Mouse (Mus musculus): ENCODE data around the gene Olfr1152.

Olfr1152 gene

DNA sequence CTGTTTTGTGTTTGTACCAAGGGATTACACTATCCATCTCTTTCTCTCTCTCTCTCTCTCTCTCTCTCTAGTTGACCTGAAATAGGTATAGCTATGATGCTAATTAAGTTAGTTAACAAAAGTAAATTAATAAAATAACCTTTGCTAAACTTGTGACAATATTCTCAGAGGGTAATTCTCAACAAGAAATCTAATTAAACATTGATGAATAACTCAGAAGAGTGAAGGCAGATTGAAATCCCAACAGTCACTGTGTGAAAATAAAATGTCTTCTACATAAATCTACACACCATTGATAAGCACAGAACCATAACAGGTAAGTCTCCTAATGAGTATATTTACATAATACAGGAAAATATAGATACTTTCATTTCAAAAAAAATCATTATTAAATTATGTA, at the start of gene Olfr1152:
Gene Olfr1152 (plus strand): TSS at position 301 of the 400 bp plus-strand sequence.
- no peak for DNase-seq

DNA sequence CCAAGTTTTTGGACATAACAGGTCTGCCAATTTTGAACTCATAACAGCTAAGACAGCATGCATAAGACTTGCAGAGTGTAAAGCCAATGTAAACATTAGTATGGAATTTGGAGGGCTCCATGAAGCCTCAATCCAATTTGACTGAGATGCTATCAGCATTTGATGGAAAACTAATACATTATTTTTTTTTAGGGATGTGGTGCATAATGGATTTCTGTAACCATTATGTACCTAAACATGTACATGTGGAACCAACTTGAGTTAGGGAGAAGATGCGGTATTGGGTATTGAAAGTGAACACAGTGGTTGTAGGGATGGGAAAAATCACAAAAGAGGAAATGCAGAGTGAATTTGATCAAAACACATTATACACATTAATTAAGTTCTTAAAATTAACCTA, 36.1 kb upstream of the Olfr1152 start, which contains the start of gene Olfr1148:
Gene Olfr1148 (plus strand): TSS at position 301 of the 400 bp plus-strand sequence.
- no peak for DNase-seq

DNA sequence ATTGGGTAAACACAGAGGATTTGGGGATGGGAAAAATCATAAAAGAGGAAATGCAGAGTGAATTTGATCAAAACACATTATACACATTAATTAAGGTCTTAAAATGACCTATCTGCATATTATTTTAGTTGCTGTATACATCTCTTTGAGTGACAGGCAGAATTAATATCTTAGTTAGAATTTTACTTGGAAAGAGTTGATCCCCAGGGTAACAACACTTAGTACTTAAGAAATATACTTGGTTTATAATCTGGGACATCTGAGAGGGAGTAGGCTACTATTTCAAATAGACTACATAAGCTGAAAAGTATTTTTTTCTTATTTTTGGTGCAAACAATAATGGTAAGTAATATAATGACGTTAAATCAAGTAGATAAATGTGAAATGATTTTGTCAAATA, 22.6 kb upstream of the Olfr1152 start, which contains the start of gene Olfr1150-ps1:
Gene Olfr1150-ps1 (plus strand): TSS at position 301 of the 400 bp plus-strand sequence.
- no peak for DNase-seq

DNA sequence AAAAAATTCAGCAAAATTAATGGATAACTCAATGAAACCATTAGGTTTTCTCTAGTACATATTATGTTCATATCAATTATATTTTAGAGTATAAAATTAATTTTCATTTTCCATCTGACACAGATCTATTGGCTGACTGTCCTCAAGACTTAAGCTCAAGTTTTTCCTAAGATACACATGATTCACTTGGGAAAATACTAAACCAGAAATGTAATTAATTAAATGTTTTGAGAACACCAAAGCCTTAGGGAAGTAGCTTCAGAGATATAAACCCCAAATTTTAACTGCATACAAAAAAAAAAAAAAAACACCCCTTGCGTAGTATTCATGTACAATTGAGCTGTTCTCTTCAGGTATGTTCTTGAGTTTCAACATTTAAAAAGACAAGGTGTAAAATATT, 10.7 kb upstream of the Olfr1152 start, which contains the start of gene Olfr1151:
Gene Olfr1151 (plus strand): TSS at position 301 of the 400 bp plus-strand sequence.
- DNase-seq = no peak

DNA sequence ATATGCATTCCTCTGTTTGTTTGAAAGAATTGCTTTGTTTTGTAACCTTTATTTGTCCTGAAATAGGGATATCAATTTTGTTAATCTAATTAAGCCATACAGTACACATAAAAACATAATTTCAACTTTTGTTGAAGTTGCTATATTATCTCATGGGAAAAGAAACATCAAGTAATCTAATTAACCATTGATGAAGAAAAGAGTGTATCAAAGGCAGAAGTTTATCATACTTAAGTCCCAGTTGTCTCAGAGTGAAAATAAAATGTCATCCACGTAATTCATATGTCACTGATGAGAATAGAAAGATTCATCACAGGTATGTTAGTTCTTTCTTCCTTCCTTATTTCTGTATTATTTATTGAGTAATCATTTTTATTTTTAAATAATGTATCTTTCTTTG, 28.4 kb downstream of the Olfr1152 start, which contains the start of gene Olfr1153:
Gene Olfr1153 (plus strand): TSS at position 301 of the 400 bp plus-strand sequence.
- DNase-seq = no peak

DNA sequence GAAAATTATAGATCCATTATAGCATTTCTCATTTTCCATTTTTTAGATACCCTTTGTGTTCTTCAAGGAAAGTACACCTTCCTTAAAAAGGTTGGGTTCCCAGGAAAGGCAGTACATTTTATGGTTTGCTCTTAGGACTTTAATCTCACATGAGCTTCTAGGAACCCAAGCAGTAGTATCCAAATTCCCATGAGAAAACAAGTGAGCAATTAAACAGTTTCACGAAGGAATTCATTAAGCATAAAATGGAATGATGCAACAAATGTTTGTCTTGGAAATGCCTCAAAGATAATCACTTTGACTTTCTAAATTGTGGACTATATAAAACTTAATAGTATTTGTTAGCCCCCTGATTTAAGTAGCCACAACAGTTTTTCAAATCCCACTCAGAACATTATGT, 38.8 kb downstream of the Olfr1152 start, which contains the start of gene Olfr1154:
Gene Olfr1154 (minus strand): TSS at position 101 of the 400 bp plus-strand sequence.
- no peak for DNase-seq
